Mouse (Mus musculus) heart, postnatal 0 days (tissue): ENCODE data around the gene Adgrg6.

ENCODE experiments used
- CTCF ChIP-seq: IDR thresholded peaks from 2 replicates; pipeline ENCODE4 v1.5.1; 2016; ENCODE audit warnings: antibody characterized with exemption, control low read depth, low read depth
- EP300 ChIP-seq: IDR thresholded peaks from 2 replicates; pipeline ENCODE4 v1.6.1; 2016; ENCODE audit warnings: antibody characterized with exemption, low read depth

DNA sequence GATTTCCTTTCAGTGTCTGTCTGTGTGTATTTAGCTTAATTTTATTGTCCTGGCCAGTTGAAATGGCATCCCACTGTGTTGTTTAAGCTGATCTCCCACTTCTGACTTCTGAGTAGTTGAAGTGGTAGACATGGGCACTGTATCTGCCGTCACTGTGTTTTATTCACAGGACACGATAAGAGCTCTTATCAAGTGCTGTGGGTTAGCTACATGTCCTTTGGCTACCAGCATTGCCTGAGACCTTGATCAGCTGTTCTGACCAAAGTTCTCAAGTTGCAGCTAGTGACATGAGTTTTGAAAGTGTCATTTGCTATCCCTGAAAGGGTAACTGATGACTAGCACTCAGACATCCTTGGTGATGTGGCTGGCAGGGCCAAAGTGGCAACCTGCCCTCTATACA lies 45.4 kb upstream of the Adgrg6 start:
- TF ChIP-seq CTCF (no peak), EP300 (no peak)
